Mouse (Mus musculus) liver, adult 2 months (tissue): ENCODE measurements around the gene Rarg.

Experiments used
- CTCF ChIP-seq: fragments of 200-500 bp; IDR thresholded peaks from 2 replicates; pipeline ENCODE4 v1.5.1; 2011; ENCODE audit warnings: low read depth, low read length, control low read depth
- POLR2A ChIP-seq: fragments of 200-500 bp; IDR thresholded peaks from 2 replicates; pipeline ENCODE4 v1.6.1; 2011; ENCODE audit warnings: low read length, control low read depth; ENCODE audit not compliant: insufficient read depth; ENCODE audit errors: extremely low read depth

- TF ChIP-seq POLR2A (no peak), CTCF (no peak)
Observed at GRCm38 (mm10) chr15:102222386-102222785, 34.9 kb downstream of the Rarg start.
